Mouse (Mus musculus) left cerebral cortex, adult 11 months (tissue): ENCODE data around the gene 1700012B07Rik.

Experiments
- DNase-seq: peaks from one replicate; pipeline ENCODE4 v3.0.0; 2022; ENCODE audit warnings: low spot score

1700012B07Rik gene

DNA sequence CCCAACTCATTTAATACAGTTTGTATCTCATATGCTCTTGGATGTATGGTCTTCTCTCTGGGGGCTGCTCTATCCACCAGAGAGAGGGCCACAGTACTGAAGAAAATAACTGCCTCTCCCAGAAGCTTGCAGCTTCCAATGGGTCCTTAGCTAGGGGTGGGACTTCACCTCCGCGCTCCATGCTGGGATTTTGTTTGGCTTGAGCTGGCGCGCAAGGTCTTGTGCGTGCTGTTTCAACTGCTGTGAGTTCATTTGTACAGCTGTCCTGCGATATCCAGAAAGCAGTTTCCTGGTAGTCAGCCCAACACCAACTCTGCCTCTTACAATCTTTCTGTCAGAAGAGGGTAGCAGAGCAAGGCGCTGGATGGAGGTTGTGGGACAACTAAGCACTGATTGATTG, 18.5 kb upstream of the 1700012B07Rik start:
- DNase-seq, result no peak

- no peak for DNase-seq
Measured at GRCm38 (mm10) chr11:109845601-109846000, 17.8 kb upstream of the 1700012B07Rik start.

DNA sequence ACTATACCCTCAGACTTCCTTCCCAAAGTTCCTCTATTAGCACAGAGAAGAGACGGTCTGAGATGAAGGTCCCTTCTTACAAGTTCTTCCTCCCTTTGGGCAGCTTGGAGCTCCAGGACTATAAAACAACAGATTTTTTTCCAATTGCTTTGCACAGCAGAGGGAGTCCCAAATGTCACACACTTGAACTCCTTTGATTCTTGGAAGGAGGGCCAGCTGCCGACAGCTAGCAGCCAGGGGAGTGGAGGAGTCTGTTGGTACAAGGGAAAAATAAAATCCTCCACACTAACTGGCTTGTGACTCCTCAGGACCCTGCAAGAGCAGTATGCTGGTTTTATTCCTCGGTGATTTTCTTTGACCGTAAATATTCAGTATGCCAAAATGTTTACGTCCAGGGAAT, 16.6 kb upstream of the 1700012B07Rik start:
- DNase-seq, result no peak

GRCm38 (mm10) chr11:109830368-109830767, 2.5 kb upstream of the 1700012B07Rik start:
- DNase-seq, result no peak

GRCm38 (mm10) chr11:109822280-109822679, 5.6 kb downstream of the 1700012B07Rik start:
- DNase-seq, result no peak

DNA sequence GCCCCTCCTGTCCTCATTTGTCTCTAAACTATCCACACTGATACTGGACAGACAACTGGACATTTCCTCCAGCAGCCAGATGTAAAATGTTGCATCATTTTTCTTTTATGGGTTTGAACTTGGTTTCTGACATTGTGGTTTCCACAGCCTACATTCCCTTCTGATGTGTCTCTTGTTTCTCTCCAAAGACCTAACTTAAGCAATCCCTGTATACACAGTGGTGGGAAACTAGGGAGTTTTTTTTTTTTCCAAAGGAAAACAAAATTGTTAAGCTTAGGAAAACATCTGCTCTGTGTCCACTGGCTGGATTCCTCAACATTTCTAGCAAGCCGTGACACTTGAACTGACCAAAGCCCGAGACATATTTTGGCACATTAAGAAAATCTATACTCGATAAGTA, 10.4 kb downstream of the 1700012B07Rik start:
- DNase-seq, result no peak

DNA sequence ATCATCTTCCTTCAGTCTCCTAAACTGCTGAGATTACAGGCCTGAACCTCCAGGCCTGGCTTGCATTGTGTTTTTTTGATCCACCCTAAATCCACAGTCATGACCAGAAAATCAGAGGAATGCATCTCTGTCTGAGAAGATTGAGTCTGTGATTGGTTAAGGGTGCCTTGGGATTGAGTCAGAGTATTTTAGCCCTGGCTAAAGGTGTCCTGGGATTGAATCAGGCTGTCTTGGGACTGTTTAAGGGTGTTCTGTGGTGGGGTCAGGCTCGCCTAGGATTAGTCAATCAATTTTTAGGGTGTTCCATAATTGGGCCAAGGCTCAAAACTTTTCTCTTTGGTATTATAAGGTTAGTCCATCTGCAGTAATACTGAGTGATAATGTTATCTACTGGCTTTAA, 10.9 kb downstream of the 1700012B07Rik start:
- no peak for DNase-seq

DNA sequence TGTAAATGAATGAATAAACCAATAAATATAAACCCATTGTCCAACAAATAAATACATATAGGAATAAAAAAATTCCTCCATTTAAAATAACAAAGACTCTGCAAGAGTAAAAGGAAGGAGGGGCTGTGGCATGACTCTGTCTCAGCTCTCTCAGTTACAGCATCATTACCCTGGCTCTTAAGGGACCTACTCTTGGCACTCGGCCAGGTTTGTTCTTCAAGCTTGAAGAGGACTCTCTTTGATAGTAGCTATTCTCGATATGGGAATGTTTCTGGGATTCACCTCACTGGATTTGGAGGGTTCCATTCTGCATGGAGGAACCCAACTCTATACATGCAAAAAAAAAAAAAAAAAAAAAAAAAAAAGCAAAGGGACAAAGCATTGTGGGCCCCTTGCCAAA, 16.1 kb downstream of the 1700012B07Rik start:
- DNase-seq, result no peak

- no peak for DNase-seq
Measured at GRCm38 (mm10) chr11:109809175-109809855, 18.5 kb downstream of the 1700012B07Rik start.

GRCm38 (mm10) chr11:109801515-109801914, 26.3 kb downstream of the 1700012B07Rik start:
- DNase-seq, result no peak

DNA sequence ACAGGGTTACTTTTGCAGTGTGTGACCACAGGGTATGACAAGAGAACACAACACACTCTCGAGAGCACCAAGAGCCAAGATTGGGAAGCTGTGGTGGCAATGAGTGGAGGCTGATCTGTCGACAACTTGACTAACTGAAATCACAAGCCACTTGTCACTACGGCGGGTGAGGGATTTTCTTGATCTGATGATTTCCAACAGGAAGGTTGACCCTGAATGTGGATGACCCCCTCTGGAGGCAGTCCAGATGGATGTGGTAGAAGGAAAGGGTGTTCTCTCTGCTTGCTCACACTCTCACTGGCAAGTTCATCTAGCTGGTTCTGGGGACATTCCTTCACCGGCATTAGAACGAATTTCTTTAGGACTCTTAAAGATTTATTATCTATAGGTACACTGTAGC, 30.3 kb downstream of the 1700012B07Rik start:
- no peak for DNase-seq

GRCm38 (mm10) chr11:109795536-109795935, 32.3 kb downstream of the 1700012B07Rik start:
- no peak for DNase-seq

DNA sequence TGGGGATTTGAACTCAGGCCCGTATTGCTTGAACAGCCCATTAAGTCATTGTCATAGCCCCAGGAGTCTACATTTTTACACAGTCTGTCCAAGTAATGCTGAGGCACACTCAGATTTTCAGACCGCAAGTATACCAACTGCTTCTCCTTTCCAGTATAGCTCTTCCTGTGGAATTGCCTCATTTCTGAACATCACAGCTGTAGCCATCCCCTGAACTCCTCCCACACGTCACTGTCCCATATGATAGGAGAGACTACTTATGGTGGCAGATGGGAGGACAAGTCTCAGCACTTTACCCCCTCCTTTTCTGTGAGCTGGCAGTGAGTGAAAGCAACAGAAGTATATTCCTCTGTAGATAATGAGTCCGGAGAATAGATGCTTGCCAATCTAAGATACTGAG, 34.3 kb downstream of the 1700012B07Rik start:
- DNase-seq, result no peak

DNA sequence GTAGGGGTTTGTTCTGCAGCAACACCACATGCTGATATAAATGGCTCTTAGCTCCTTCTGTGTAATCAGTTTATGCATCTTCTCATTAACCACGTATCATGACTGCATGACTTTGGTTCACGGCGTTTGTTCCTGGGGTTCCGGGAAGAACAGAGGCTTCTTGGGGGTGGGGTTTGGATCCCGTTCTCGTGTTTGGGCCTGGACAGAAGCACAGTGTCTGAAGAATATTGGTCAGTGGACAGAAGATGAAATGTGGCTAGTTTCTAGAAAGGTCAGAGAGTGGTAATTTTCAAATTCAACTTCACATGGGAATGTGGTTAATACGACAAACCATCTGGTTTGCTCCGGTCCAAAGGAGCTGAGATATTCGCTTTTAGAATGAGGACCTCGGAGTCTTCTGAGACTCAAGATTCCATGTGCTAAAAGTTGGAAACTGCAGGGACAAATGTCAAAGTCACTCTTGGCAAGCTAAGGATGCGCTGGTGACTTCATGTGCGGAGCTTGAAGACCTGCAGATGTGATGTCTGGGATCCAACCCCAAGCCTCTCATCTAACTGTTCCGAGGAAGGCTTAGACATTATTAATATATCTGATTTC, 35.3 kb downstream of the 1700012B07Rik start:
- no peak for DNase-seq

GRCm38 (mm10) chr11:109791965-109792364, 35.9 kb downstream of the 1700012B07Rik start:
- DNase-seq, result no peak

DNA sequence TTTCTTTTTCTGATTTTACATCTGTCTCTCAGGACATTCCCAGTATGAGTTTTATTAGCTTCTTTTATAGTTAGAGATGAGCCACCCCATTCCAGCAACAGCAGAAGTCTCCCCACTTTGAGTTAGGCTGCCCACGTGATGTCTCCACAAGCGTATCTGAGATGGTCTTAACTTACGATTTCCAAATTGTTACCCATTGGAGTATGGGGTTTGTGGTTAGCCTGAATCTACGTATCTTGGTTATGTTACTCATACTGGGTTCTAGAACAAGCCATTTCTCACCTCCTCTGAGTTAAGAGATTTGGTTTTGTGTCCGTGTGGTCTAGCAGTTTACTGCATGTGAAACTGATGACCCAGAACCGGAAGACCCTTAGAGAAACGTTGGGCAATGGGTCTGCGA, 37.6 kb downstream of the 1700012B07Rik start:
- no peak for DNase-seq

DNA sequence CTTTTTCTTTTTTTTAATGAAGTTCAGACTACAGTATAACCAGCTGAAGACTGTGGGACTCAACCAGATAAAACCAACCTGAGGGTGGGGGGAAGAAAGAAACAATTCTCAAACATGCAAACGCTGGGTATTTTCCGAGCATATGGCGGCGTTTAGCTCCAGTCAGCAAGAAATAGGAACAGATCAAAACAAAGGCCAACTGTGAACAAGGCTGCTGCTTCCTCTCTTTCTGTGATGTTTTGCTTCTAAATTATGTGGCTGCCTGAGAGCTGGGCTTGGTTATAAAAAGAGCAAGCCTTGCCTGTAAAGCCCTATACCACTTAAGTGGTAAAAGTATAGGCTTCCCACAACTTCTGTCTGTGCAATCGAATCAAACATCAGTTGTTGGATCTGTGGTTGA, 42.5 kb downstream of the 1700012B07Rik start:
- DNase-seq, result no peak

DNA sequence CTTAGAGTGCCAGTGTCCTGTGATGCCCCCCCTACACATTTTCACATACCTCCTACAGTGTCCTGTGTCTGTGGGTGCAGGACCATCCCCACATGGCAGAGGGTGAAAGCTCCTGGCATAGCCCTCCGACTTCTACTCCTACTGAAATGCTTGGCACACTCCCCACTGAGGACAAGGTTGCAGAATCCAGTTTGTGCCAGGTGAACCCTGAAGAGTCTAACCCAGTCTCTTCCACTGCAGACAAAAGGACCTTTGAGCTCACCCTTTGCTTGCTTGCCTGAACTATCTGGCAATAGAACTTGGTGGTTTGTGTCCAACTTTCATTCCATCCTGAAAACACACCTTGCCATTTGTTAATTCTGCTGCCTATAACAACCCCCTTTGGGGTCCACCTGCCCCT, 56.5 kb downstream of the 1700012B07Rik start:
- DNase-seq, result no peak

GRCm38 (mm10) chr11:109770185-109770584, 57.7 kb downstream of the 1700012B07Rik start:
- DNase-seq, result no peak

GRCm38 (mm10) chr11:109769091-109769490, 58.8 kb downstream of the 1700012B07Rik start:
- DNase-seq, result no peak

- DNase-seq, result no peak
Measured at GRCm38 (mm10) chr11:109760063-109760462, 67.8 kb downstream of the 1700012B07Rik start.

- DNase-seq, result no peak
Measured at GRCm38 (mm10) chr11:109758616-109759215, 69.1 kb downstream of the 1700012B07Rik start.

GRCm38 (mm10) chr11:109754105-109754602, 73.7 kb downstream of the 1700012B07Rik start:
- DNase-seq, result peak; percentile 23
